Mouse (Mus musculus) CD4-positive, CD25-positive, alpha-beta regulatory T cell, adult 2 months (primary cell): Measurements from ENCODE around the gene Pno1.
"Not testable (repeated sequence)": the region's sequence is repeated elsewhere in the genome, so short reads cannot be mapped to it uniquely, and the experiment has no call there.

Source experiments
- DNase-seq: peaks from one replicate; pipeline ENCODE4 v3.0.0-alpha.2; 2012; ENCODE audit warnings: low read depth, low spot score

Pno1 gene

GRCm38 (mm10) chr11:17211258-17212140 is at the start of gene Pno1:
Gene Pno1, minus strand, starts transcription at chr11:17211568.
- DNase-seq = peak; percentile 98

- DNase-seq = peak; percentile 67
These were observed 46.5 kb upstream of the Pno1 start for GRCm38 (mm10) chr11:17257861-17258260.

- DNase-seq = peak; percentile 98
These were observed 46.1 kb upstream of the Pno1 start, which contains the start of gene C1d for GRCm38 (mm10) chr11:17257443-17257842. Gene C1d, plus strand, starts transcription at chr11:17257579.

GRCm38 (mm10) chr11:17256813-17257365 is 45.5 kb upstream of the Pno1 start:
- peak; percentile 22 for DNase-seq

- DNase-seq = no peak
These were observed 37.3 kb upstream of the Pno1 start for GRCm38 (mm10) chr11:17248715-17249114.

- DNase-seq = not testable (repeated sequence)
These were observed 27.2 kb upstream of the Pno1 start for GRCm38 (mm10) chr11:17238598-17238997.

GRCm38 (mm10) chr11:17236449-17237037 is 25.2 kb upstream of the Pno1 start:
- peak; percentile 28 for DNase-seq

GRCm38 (mm10) chr11:17232792-17233191 is 21.4 kb upstream of the Pno1 start:
- no peak for DNase-seq

- DNase-seq = no peak
These were observed 9.8 kb upstream of the Pno1 start for GRCm38 (mm10) chr11:17221126-17221525.

- DNase-seq = no peak
These were observed 4.1 kb upstream of the Pno1 start for GRCm38 (mm10) chr11:17215475-17215874.

- no peak for DNase-seq
These were observed 1.6 kb upstream of the Pno1 start for GRCm38 (mm10) chr11:17212903-17213509.

- DNase-seq = no peak
These were observed 750 bp upstream of the Pno1 start for GRCm38 (mm10) chr11:17212141-17212495.

- no peak for DNase-seq
These were observed 8.9 kb downstream of the Pno1 start for GRCm38 (mm10) chr11:17202481-17202880.

- no peak for DNase-seq
These were observed 10.4 kb downstream of the Pno1 start for GRCm38 (mm10) chr11:17200936-17201335.

- DNase-seq = no peak
These were observed 11.4 kb downstream of the Pno1 start for GRCm38 (mm10) chr11:17199840-17200501.

GRCm38 (mm10) chr11:17199170-17199569 is 12.2 kb downstream of the Pno1 start:
- no peak for DNase-seq

- peak; percentile 63 for DNase-seq
These were observed 19.1 kb downstream of the Pno1 start for GRCm38 (mm10) chr11:17192151-17192844.

GRCm38 (mm10) chr11:17188786-17189185 is 22.6 kb downstream of the Pno1 start:
- DNase-seq = no peak

GRCm38 (mm10) chr11:17187649-17188048 is 23.7 kb downstream of the Pno1 start:
- DNase-seq = no peak

GRCm38 (mm10) chr11:17183165-17183564 is 28.2 kb downstream of the Pno1 start:
- no peak for DNase-seq

GRCm38 (mm10) chr11:17181807-17182206 is 29.6 kb downstream of the Pno1 start, which contains the start of gene Wdr92:
Gene Wdr92, plus strand, starts transcription at chr11:17182107.
- DNase-seq = no peak
